Mouse (Mus musculus) kidney, embryonic 14.5 days (tissue): Measurements from ENCODE around the gene Rasgrp2. TPM values are rescaled to one million over a fixed set of nuclear protein-coding genes. Genes with fewer than 3 reads are reported as not detected.

ENCODE experiments used
- ATAC-seq: fragments of 200-750 bp; cut with Nextera tagmentation; 2 replicates; pipeline ENCODE4 v1.8.0; 2017; ENCODE audit warnings: moderate number of reproducible peaks, mild to moderate bottlenecking, moderate TSS enrichment, moderate library complexity; ENCODE audit not compliant: low FRiP score, low TSS enrichment
- H3K27ac ChIP-seq: fragments of 300-500 bp; sonication (generic); 2 replicates; pipeline ENCODE4 v1.5.1; 2014; ENCODE audit warnings: low read depth, mild to moderate bottlenecking, low read length, moderate library complexity, mixed read lengths
- H3K27me3 ChIP-seq: fragments of 300-500 bp; sonication (generic); 2 replicates; pipeline ENCODE4 v1.6.1; 2014; ENCODE audit warnings: mild to moderate bottlenecking, low read length; ENCODE audit not compliant: control insufficient read depth, insufficient read depth
- H3K36me3 ChIP-seq: fragments of 300-500 bp; sonication (generic); 2 replicates; pipeline ENCODE4 v1.6.1; 2014; ENCODE audit warnings: low read length, mixed read lengths; ENCODE audit not compliant: control insufficient read depth, insufficient read depth
- H3K4me1 ChIP-seq: fragments of 300-500 bp; sonication (generic); 2 replicates; pipeline ENCODE4 v1.6.1; 2014; ENCODE audit warnings: low read length, mixed read lengths; ENCODE audit not compliant: control insufficient read depth, insufficient read depth
- H3K4me2 ChIP-seq: fragments of 300-500 bp; sonication (generic); replicated peaks from 2 replicates; pipeline ENCODE4 v1.6.1; 2014; ENCODE audit warnings: low read depth, mild to moderate bottlenecking, low read length
- H3K4me3 ChIP-seq: fragments of 300-500 bp; sonication (generic); 2 replicates; pipeline ENCODE4 v1.5.1; 2014; ENCODE audit warnings: mild to moderate bottlenecking, low read length
- H3K9ac ChIP-seq: fragments of 300-500 bp; sonication (generic); 2 replicates; pipeline ENCODE4 v1.6.1; 2014; ENCODE audit warnings: low read depth, mild to moderate bottlenecking, low read length, moderate library complexity
- H3K9me3 ChIP-seq: fragments of 300-500 bp; sonication (generic); 2 replicates; pipeline ENCODE4 v1.6.1; 2016; ENCODE audit warnings: low read length; ENCODE audit not compliant: control insufficient read depth
- WGBS: fragments of 180-500 bp; shearing (Covaris S2); extraction: QIAGEN DNeasy Blood & Tissue Kit; methylation state at CpG from one replicate; pipeline ENCODE4 v1.1.7; 2014; 5-methylcytosine and 5-hydroxymethylcytosine counted together
- polyA plus RNA-seq: library from polyadenylated mRNA; unstranded; fragments of >200 nt; fragmentation: Nextera tagmentation; extraction: Ambion mirVana; gene quantifications from 2 replicates; pipeline ENCODE4 v1.2.1, GENCODE M21; 2014

The Rasgrp2 gene
- polyA plus RNA-seq, 1 experiment from 2014 or later = 77.1 TPM

DNA sequence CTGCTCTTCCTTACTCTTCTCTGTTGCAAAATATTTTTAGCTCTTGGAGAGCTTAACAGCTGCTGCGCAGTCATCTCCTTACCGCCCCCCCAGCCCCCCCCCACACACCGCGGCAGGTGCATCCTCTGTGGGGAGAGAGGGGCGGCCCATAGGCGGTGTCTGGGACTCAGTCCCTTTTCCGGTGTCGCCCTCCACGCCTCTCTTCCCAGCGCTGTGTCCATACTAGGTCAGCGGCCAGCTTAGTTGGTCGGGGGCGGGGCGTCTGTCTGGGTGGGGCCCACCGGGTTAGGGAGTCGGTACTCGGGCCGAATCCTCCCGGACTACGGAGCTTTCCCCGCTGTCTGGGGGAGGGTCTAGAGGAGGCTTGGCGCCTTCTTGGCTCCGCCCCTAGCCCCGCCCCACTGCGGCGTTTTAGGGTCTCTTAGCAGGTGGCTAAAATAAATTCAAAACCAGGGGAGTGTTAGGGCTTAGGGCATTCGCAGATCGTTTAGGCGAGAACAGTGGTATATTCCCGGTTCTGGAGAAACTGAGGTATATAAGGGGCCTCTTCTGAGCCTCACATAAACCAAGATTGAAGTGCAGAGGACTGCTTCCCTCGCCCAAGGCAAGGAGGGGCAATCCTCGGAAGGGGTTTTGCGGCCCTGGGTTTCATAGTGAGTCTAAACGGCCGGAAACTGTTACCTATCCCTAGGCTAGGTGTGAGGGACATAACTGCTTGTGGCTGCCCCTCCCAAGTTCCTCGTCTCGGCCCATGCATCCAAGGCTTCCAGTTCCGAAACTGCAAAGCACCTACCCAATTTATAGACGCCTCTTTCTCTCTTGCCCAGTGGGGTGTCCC, 474 bp upstream of the Rasgrp2 start:
- H3K27ac ChIP-seq = peak overlapping the region; percentile 42; the same call in 1 of the 2 replicates
- ATAC-seq = peak; percentile 40
- H3K4me3 ChIP-seq = peak overlapping the region; percentile 58
- H3K4me1 ChIP-seq = peaks cover 30% of the 10 kb centered on the region; the same call in 1 of the 2 replicates
- H3K27me3 ChIP-seq = peaks cover 3% of the 10 kb centered on the region
- H3K36me3 ChIP-seq = no peaks in the 10 kb centered on the region
- H3K4me2 ChIP-seq = peak overlapping the region; percentile 100
- peak overlapping the region; percentile 62; the same call in 1 of the 2 replicates for H3K9ac ChIP-seq
- H3K9me3 ChIP-seq = no peaks in the 10 kb centered on the region
- 1% methylated on average over 38 of the region's 39 CpGs for WGBS

- Histone ChIP-seq H3K4me1 (peaks cover 30% of the 10 kb centered on the region; the same call in 1 of the 2 replicates), H3K27ac (peak overlapping the region; percentile 42; the same call in 1 of the 2 replicates), H3K9ac (peak overlapping the region; percentile 62; the same call in 1 of the 2 replicates), H3K36me3 (no peaks in the 10 kb centered on the region), H3K27me3 (peaks cover 6% of the 10 kb centered on the region), H3K4me3 (peak overlapping the region; percentile 58), H3K4me2 (peak overlapping the region; percentile 100), H3K9me3 (no peaks in the 10 kb centered on the region)
- WGBS = 2% methylated on average over 29 of the region's 29 CpGs
- peak; percentile 1 for ATAC-seq
Measured at GRCm38 (mm10) chr19:6400096-6401086, 1.3 kb downstream of the Rasgrp2 start.

DNA sequence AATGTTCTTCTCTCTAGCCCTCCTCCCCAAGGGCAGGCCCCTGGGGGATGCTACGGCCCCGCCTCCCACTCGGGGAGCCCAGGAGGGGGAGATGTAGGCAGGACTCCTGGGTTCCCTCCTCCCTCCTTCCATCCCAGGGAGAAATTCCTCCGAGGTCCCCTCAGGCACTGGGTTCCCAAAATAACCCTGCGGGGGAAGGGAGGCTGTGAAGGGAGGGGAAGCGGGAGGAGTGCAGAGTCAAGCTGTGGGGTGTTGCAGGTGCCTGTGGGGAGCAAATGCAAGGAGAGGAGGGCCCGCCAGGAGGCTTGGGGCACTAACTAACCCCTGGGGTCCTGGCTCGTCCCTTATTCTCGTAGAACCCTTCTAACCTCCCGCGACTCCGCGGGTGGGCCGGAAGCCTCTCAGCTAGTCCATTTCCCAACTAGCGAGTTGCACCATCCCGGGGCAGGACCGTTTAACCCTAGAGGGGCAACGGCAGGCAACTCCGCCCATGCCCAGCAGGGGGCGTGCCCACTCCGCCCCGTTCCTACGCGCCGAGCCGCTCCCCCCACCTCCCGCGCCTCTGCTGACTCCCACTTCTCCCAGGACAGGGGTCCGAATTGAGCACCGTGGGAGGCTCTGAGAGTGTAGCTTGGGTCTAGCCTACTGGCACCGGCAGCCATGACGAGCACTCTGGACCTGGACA, 2.1 kb downstream of the Rasgrp2 start:
- WGBS = under 1% methylated on average over 29 of the region's 32 CpGs
- peaks cover 6% of the 10 kb centered on the region for H3K27me3 ChIP-seq
- peak overlapping the region; percentile 58 for H3K4me3 ChIP-seq
- peaks cover 30% of the 10 kb centered on the region; the same call in 1 of the 2 replicates for H3K4me1 ChIP-seq
- H3K27ac ChIP-seq = peak overlapping the region; percentile 57; the same call in 1 of the 2 replicates
- no peaks in the 10 kb centered on the region for H3K36me3 ChIP-seq
- no peaks in the 10 kb centered on the region for H3K9me3 ChIP-seq
- peak overlapping the region; percentile 100 for H3K4me2 ChIP-seq
- ATAC-seq = peak; percentile 53
- peak overlapping the region; percentile 44 for H3K9ac ChIP-seq

- 11% methylated on average over 9 of the region's 9 CpGs for WGBS
- peak overlapping the region; percentile 57; the same call in 1 of the 2 replicates for H3K27ac ChIP-seq
- no peaks in the 10 kb centered on the region for H3K9me3 ChIP-seq
- H3K4me3 ChIP-seq = peak overlapping the region; percentile 58
- peak overlapping the region; percentile 44; the same call in 1 of the 2 replicates for H3K9ac ChIP-seq
- H3K4me2 ChIP-seq = peak overlapping the region; percentile 100
- no peaks in the 10 kb centered on the region for H3K36me3 ChIP-seq
- H3K27me3 ChIP-seq = peaks cover 6% of the 10 kb centered on the region
- H3K4me1 ChIP-seq = peaks cover 30% of the 10 kb centered on the region; the same call in 1 of the 2 replicates
- 0 out of 2 replicates have a peak, but pooled peaks have one; percentile 3 for ATAC-seq
Measured at GRCm38 (mm10) chr19:6401951-6402350, 2.8 kb downstream of the Rasgrp2 start.

GRCm38 (mm10) chr19:6403869-6404268, 4.7 kb downstream of the Rasgrp2 start:
- ATAC-seq = no peak
- H3K27ac ChIP-seq = no peak overlapping the region
- H3K4me3 ChIP-seq = no peak overlapping the region
- H3K36me3 ChIP-seq = no peaks in the 10 kb centered on the region
- no peak overlapping the region; the same call in 1 of the 2 replicates for H3K9ac ChIP-seq
- H3K27me3 ChIP-seq = peaks cover 6% of the 10 kb centered on the region
- no peaks in the 10 kb centered on the region for H3K9me3 ChIP-seq
- no peak overlapping the region for H3K4me2 ChIP-seq
- WGBS = 78% methylated on average over 10 of the region's 10 CpGs
- H3K4me1 ChIP-seq = peaks cover 30% of the 10 kb centered on the region; the same call in 1 of the 2 replicates

GRCm38 (mm10) chr19:6405433-6405832, 6.3 kb downstream of the Rasgrp2 start:
- no peak overlapping the region for H3K4me3 ChIP-seq
- H3K4me1 ChIP-seq = peaks cover 20% of the 10 kb centered on the region; the same call in 1 of the 2 replicates
- no peaks in the 10 kb centered on the region for H3K36me3 ChIP-seq
- no peak overlapping the region for H3K4me2 ChIP-seq
- 80% methylated on average over 10 of the region's 10 CpGs for WGBS
- ATAC-seq = no peak
- H3K27ac ChIP-seq = no peak overlapping the region
- H3K9me3 ChIP-seq = no peaks in the 10 kb centered on the region
- no peak overlapping the region for H3K9ac ChIP-seq
- peaks cover 4% of the 10 kb centered on the region for H3K27me3 ChIP-seq

DNA sequence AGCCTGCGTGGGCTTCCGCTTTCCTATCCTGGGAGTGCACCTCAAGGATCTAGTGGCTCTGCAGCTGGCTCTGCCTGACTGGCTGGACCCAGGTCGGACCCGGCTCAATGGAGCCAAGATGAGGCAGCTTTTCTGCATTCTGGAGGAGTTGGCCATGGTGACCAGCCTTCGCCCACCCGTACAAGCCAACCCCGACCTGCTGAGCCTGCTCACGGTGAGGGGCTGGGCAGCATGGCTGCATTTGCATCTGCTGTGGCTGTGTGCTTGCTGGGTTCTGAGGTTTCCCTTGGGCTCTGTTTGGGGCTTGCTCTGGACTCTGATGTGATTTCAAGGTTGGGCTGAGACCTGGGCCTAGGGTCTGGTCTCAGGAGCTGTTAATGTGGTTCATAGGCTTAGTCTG, 8.0 kb downstream of the Rasgrp2 start:
- WGBS = 83% methylated on average over 8 of the region's 8 CpGs
- Histone ChIP-seq H3K9ac (no peak overlapping the region), H3K4me1 (peaks cover 5% of the 10 kb centered on the region; the same call in 1 of the 2 replicates), H3K27ac (no peak overlapping the region), H3K36me3 (no peaks in the 10 kb centered on the region), H3K4me3 (no peak overlapping the region), H3K4me2 (no peak overlapping the region), H3K9me3 (no peaks in the 10 kb centered on the region), H3K27me3 (peaks cover 4% of the 10 kb centered on the region)
- ATAC-seq = no peak

DNA sequence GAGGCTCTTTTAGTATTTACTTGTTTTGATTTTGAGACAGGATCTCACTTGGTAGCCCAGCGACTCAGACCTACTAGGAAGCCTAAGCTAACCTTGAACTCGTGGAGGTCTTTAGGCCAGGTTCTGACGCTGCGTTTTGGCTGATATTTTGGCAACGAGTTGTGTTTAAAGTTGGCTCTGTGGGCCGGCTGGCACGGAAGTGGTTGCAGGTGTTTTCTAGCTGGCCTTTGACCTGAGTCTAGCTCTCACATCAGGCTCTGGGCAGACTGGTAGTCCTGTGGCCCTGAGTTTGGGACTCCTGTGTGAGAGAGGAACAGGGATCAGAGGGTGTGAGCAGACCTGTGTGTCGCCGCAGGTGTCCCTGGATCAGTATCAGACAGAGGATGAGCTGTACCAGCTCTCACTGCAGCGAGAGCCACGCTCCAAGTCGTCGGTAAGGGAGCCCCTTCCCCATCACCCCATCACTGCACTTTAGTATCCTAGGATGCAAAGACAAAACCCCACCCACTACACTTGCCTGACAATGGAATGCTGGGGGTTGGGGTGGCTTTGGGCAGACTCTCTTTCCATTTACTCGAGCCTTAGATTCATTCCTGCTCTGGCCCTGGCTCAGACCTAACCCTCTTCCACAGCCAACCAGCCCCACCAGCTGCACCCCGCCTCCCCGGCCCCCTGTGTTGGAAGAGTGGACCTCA, 8.8 kb downstream of the Rasgrp2 start:
- Histone ChIP-seq H3K9ac (no peak overlapping the region), H3K27ac (no peak overlapping the region), H3K27me3 (peaks cover 4% of the 10 kb centered on the region), H3K4me3 (no peak overlapping the region), H3K4me1 (no peaks in the 10 kb centered on the region), H3K4me2 (no peak overlapping the region), H3K9me3 (no peaks in the 10 kb centered on the region), H3K36me3 (no peaks in the 10 kb centered on the region)
- WGBS = 60% methylated on average over 16 of the region's 16 CpGs
- ATAC-seq = no peak
